Mouse (Mus musculus) midbrain, embryonic 15.5 days (tissue): ENCODE results near the gene Atp1a1. TPM values are rescaled to one million over a fixed set of nuclear protein-coding genes. Genes with fewer than 3 reads are reported as not detected.

Experiments used
- ATAC-seq: fragments of 200-750 bp; cut with Nextera tagmentation; replicated peaks from 2 replicates; pipeline ENCODE4 v1.8.0; 2017; ENCODE audit warnings: moderate TSS enrichment
- H3K27ac ChIP-seq: fragments of 300-500 bp; sonication (generic); 2 replicates; pipeline ENCODE4 v1.5.1; 2015; ENCODE audit warnings: mild to moderate bottlenecking, inconsistent platforms
- H3K27me3 ChIP-seq: fragments of 300-500 bp; sonication (generic); replicated peaks from 2 replicates; pipeline ENCODE4 v1.6.1; 2015; ENCODE audit warnings: inconsistent platforms
- H3K36me3 ChIP-seq: fragments of 300-500 bp; sonication (generic); replicated peaks from 2 replicates; pipeline ENCODE4 v1.6.1; 2015; ENCODE audit warnings: inconsistent platforms
- H3K4me1 ChIP-seq: fragments of 300-500 bp; sonication (generic); 2 replicates; pipeline ENCODE4 v1.6.1; 2015; ENCODE audit warnings: inconsistent platforms
- H3K4me2 ChIP-seq: fragments of 300-500 bp; sonication (generic); 2 replicates; pipeline ENCODE4 v1.6.1; 2015; ENCODE audit warnings: inconsistent platforms, mild to moderate bottlenecking, moderate library complexity
- H3K4me3 ChIP-seq: fragments of 300-500 bp; sonication (generic); 2 replicates; pipeline ENCODE4 v1.5.1; 2015; ENCODE audit warnings: mild to moderate bottlenecking, inconsistent platforms
- H3K9ac ChIP-seq: fragments of 300-500 bp; sonication (generic); 2 replicates; pipeline ENCODE4 v1.6.1; 2015; ENCODE audit warnings: mild to moderate bottlenecking, inconsistent platforms
- H3K9me3 ChIP-seq: fragments of 300-500 bp; sonication (generic); 2 replicates; pipeline ENCODE4 v1.6.1; 2016; ENCODE audit warnings: inconsistent platforms
- WGBS: fragments of 180-500 bp; shearing (Covaris S2); methylation state at CpG from one replicate; pipeline ENCODE4 v1.1.7; 2015; ENCODE audit warnings: mixed read lengths; 5-methylcytosine and 5-hydroxymethylcytosine counted together
- polyA plus RNA-seq: library from polyadenylated mRNA; unstranded; fragments of >200 nt; fragmentation: Nextera tagmentation; extraction: Ambion mirVana; gene quantifications from 2 replicates; pipeline ENCODE4 v1.2.1, GENCODE M21; 2015

The Atp1a1 gene
- polyA plus RNA-seq, 1 experiment from 2014 or later, result 57.1 TPM

GRCm38 (mm10) chr3:101575527-101576085, 28.9 kb downstream of the Atp1a1 start:
- no peak for ATAC-seq
- peaks cover 9% of the 10 kb centered on the region for H3K36me3 ChIP-seq
- peaks cover 14% of the 10 kb centered on the region for H3K4me1 ChIP-seq
- H3K27ac ChIP-seq, result no peak overlapping the region
- no peaks in the 10 kb centered on the region for H3K27me3 ChIP-seq
- no peaks in the 10 kb centered on the region for H3K9me3 ChIP-seq
- 82% methylated on average over 9 of the region's 9 CpGs for WGBS
- no peak overlapping the region for H3K9ac ChIP-seq
- no peak overlapping the region for H3K4me2 ChIP-seq
- H3K4me3 ChIP-seq, result no peak overlapping the region

- Histone ChIP-seq H3K4me3 (no peak overlapping the region), H3K4me2 (no peak overlapping the region), H3K36me3 (peaks cover 7% of the 10 kb centered on the region), H3K4me1 (peaks cover 14% of the 10 kb centered on the region), H3K9me3 (no peaks in the 10 kb centered on the region), H3K27me3 (no peaks in the 10 kb centered on the region), H3K9ac (no peak overlapping the region), H3K27ac (no peak overlapping the region)
- no peak for ATAC-seq
- 95% methylated on average over 3 of the region's 3 CpGs for WGBS
Measured at GRCm38 (mm10) chr3:101574463-101575193, 29.9 kb downstream of the Atp1a1 start.

- ATAC-seq, result no peak
- peaks cover 3% of the 10 kb centered on the region for H3K36me3 ChIP-seq
- no peaks in the 10 kb centered on the region for H3K27me3 ChIP-seq
- no peaks in the 10 kb centered on the region for H3K9me3 ChIP-seq
- peaks cover 14% of the 10 kb centered on the region for H3K4me1 ChIP-seq
- 59% methylated on average over 5 of the region's 5 CpGs for WGBS
- no peak overlapping the region for H3K27ac ChIP-seq
- no peak overlapping the region for H3K4me3 ChIP-seq
- H3K9ac ChIP-seq, result no peak overlapping the region
- no peak overlapping the region for H3K4me2 ChIP-seq
Measured at GRCm38 (mm10) chr3:101572991-101573390, 31.5 kb downstream of the Atp1a1 start.

- Histone ChIP-seq H3K4me3 (no peak overlapping the region), H3K36me3 (peaks cover 3% of the 10 kb centered on the region), H3K4me2 (no peak overlapping the region), H3K27me3 (no peaks in the 10 kb centered on the region), H3K4me1 (peaks cover 14% of the 10 kb centered on the region), H3K9me3 (no peaks in the 10 kb centered on the region), H3K27ac (0 out of 2 replicates have a peak overlapping the region, but pooled peaks have one; percentile 8), H3K9ac (no peak overlapping the region)
- ATAC-seq, result peak; percentile 52; the same call in 1 of the 2 replicates
- WGBS, result 31% methylated on average over 7 of the region's 7 CpGs
Measured at GRCm38 (mm10) chr3:101572174-101572626, 32.3 kb downstream of the Atp1a1 start.

GRCm38 (mm10) chr3:101571515-101572130, 32.9 kb downstream of the Atp1a1 start:
- Histone ChIP-seq H3K9me3 (no peaks in the 10 kb centered on the region), H3K27ac (0 out of 2 replicates have a peak overlapping the region, but pooled peaks have one; percentile 8), H3K4me1 (peaks cover 14% of the 10 kb centered on the region), H3K4me3 (no peak overlapping the region), H3K36me3 (peaks cover 3% of the 10 kb centered on the region), H3K27me3 (no peaks in the 10 kb centered on the region), H3K4me2 (no peak overlapping the region), H3K9ac (no peak overlapping the region)
- 7% methylated on average over 8 of the region's 8 CpGs for WGBS
- peak; percentile 37; the same call in 1 of the 2 replicates for ATAC-seq

GRCm38 (mm10) chr3:101570747-101571514, 33.6 kb downstream of the Atp1a1 start:
- ATAC-seq, result no peak
- WGBS, result 80% methylated on average over 6 of the region's 6 CpGs
- Histone ChIP-seq H3K9ac (no peak overlapping the region), H3K9me3 (no peaks in the 10 kb centered on the region), H3K4me3 (no peak overlapping the region), H3K4me2 (no peak overlapping the region), H3K36me3 (no peaks in the 10 kb centered on the region; the same call in 1 of the 2 replicates), H3K27ac (no peak overlapping the region), H3K4me1 (peaks cover 14% of the 10 kb centered on the region), H3K27me3 (no peaks in the 10 kb centered on the region)

GRCm38 (mm10) chr3:101570246-101570645, 34.2 kb downstream of the Atp1a1 start:
- 73% methylated on average over 3 of the region's 3 CpGs for WGBS
- no peak overlapping the region for H3K27ac ChIP-seq
- peaks cover 14% of the 10 kb centered on the region for H3K4me1 ChIP-seq
- H3K9me3 ChIP-seq, result no peaks in the 10 kb centered on the region
- no peak overlapping the region for H3K9ac ChIP-seq
- H3K4me2 ChIP-seq, result no peak overlapping the region
- H3K36me3 ChIP-seq, result no peaks in the 10 kb centered on the region; the same call in 1 of the 2 replicates
- no peak overlapping the region for H3K4me3 ChIP-seq
- H3K27me3 ChIP-seq, result no peaks in the 10 kb centered on the region
- no peak for ATAC-seq

GRCm38 (mm10) chr3:101568627-101569026, 35.9 kb downstream of the Atp1a1 start:
- H3K9me3 ChIP-seq, result no peaks in the 10 kb centered on the region
- H3K9ac ChIP-seq, result no peak overlapping the region
- WGBS, result 90% methylated on average over 4 of the region's 4 CpGs
- no peaks in the 10 kb centered on the region for H3K27me3 ChIP-seq
- peaks cover 14% of the 10 kb centered on the region for H3K4me1 ChIP-seq
- H3K4me2 ChIP-seq, result no peak overlapping the region
- no peaks in the 10 kb centered on the region for H3K36me3 ChIP-seq
- H3K4me3 ChIP-seq, result no peak overlapping the region
- no peak for ATAC-seq
- no peak overlapping the region for H3K27ac ChIP-seq

- no peak overlapping the region for H3K9ac ChIP-seq
- 94% methylated on average over 2 of the region's 2 CpGs for WGBS
- H3K27ac ChIP-seq, result no peak overlapping the region
- no peak overlapping the region for H3K4me2 ChIP-seq
- no peaks in the 10 kb centered on the region for H3K36me3 ChIP-seq
- H3K4me1 ChIP-seq, result peaks cover 11% of the 10 kb centered on the region
- H3K9me3 ChIP-seq, result no peaks in the 10 kb centered on the region
- H3K4me3 ChIP-seq, result no peak overlapping the region
- H3K27me3 ChIP-seq, result no peaks in the 10 kb centered on the region
- no peak for ATAC-seq
Measured at GRCm38 (mm10) chr3:101564011-101564410, 40.5 kb downstream of the Atp1a1 start.

- Histone ChIP-seq H3K9ac (no peak overlapping the region), H3K4me3 (no peak overlapping the region), H3K4me2 (no peak overlapping the region), H3K27ac (no peak overlapping the region), H3K27me3 (0 out of 2 replicates have a peak, but pooled peaks cover 2% of the 10 kb centered on the region), H3K9me3 (no peaks in the 10 kb centered on the region), H3K36me3 (no peaks in the 10 kb centered on the region), H3K4me1 (peaks cover 11% of the 10 kb centered on the region)
- 28% methylated on average over 10 of the region's 10 CpGs for WGBS
- ATAC-seq, result no peak
Measured at GRCm38 (mm10) chr3:101562510-101563209, 41.8 kb downstream of the Atp1a1 start.

GRCm38 (mm10) chr3:101561948-101562347, 42.5 kb downstream of the Atp1a1 start:
- no peak overlapping the region for H3K4me2 ChIP-seq
- no peak overlapping the region for H3K4me3 ChIP-seq
- 88% methylated on average over 5 of the region's 5 CpGs for WGBS
- no peak overlapping the region for H3K9ac ChIP-seq
- H3K4me1 ChIP-seq, result peaks cover 11% of the 10 kb centered on the region
- ATAC-seq, result no peak
- 0 out of 2 replicates have a peak, but pooled peaks cover 2% of the 10 kb centered on the region for H3K27me3 ChIP-seq
- H3K27ac ChIP-seq, result no peak overlapping the region
- no peaks in the 10 kb centered on the region for H3K36me3 ChIP-seq
- no peaks in the 10 kb centered on the region for H3K9me3 ChIP-seq
